Mouse (Mus musculus) E14TG2a.4 (cell line): ENCODE results near the gene Trim37.

Source experiments
- H3K27me3 ChIP-seq: 2 replicates; pipeline ENCODE4 v1.6.1; 2014; ENCODE audit warnings: low read length, control low read depth; ENCODE audit not compliant: insufficient read depth
- H3K36me3 ChIP-seq: 2 replicates; pipeline ENCODE4 v1.6.1; 2014; ENCODE audit warnings: low read length, control low read depth; ENCODE audit not compliant: insufficient read depth
- H3K4me1 ChIP-seq: replicated peaks from 2 replicates; pipeline ENCODE4 v1.6.1; 2014; ENCODE audit warnings: low read depth, low read length, control low read depth
- H3K4me3 ChIP-seq: replicated peaks from 2 replicates; pipeline ENCODE4 v1.5.1; 2014; ENCODE audit warnings: mild to moderate bottlenecking, low read length
- H3K9me3 ChIP-seq: 2 replicates; pipeline ENCODE4 v1.6.1; 2014; ENCODE audit warnings: low read length, control low read depth
- CTCF ChIP-seq: conservative IDR thresholded peaks from 2 replicates; pipeline ENCODE4 v1.5.1; 2014; ENCODE audit warnings: low read length
- NANOG ChIP-seq: IDR thresholded peaks from 2 replicates; pipeline ENCODE4 v1.6.1; 2014; ENCODE audit warnings: borderline replicate concordance, low read length, mixed read lengths
- POU5F1 ChIP-seq: IDR thresholded peaks from 2 replicates; pipeline ENCODE4 v1.6.1; 2014; ENCODE audit warnings: low read length, borderline replicate concordance

Trim37 gene

GRCm38 (mm10) chr11:87126824-87127816 is at the start of gene Trim37:
Gene Trim37, plus strand, starts transcription at chr11:87127077.
- Histone ChIP-seq H3K4me1 (peaks cover 29% of the 10 kb centered on the region), H3K36me3 (peaks cover 53% of the 10 kb centered on the region), H3K9me3 (no peaks in the 10 kb centered on the region), H3K4me3 (peak within 1 kb of the TSS; percentile 98), H3K27me3 (no peaks in the 10 kb centered on the region)
- TF ChIP-seq NANOG (no peak), CTCF (no peak), POU5F1 (no peak)

DNA sequence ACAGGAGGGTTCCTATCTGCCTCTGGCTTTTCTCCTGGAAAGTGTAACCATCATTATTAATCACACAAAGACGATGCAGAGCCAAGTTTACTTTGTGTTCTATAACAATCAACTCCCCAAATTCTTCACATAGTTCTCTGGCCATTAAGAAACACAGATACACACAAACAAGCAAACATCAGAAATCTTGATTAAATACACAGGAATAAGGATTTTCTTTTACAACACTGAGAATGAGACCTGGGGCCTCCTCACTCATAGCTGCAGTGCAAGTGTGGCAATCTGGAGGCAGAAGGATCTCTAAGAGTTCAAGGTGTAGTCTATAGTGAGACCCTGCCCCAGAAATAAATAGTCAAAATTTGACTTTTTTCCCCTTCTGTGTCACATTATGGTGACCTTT is 43.2 kb upstream of the Trim37 start:
- no peaks in the 10 kb centered on the region for H3K9me3 ChIP-seq
- H3K27me3 ChIP-seq = no peaks in the 10 kb centered on the region
- H3K36me3 ChIP-seq = peaks cover 71% of the 10 kb centered on the region
- H3K4me3 ChIP-seq = no peak overlapping the region
- H3K4me1 ChIP-seq = peaks cover 40% of the 10 kb centered on the region
- no peak for TF ChIP-seq NANOG
- TF ChIP-seq CTCF = no peak
- TF ChIP-seq POU5F1 = no peak

DNA sequence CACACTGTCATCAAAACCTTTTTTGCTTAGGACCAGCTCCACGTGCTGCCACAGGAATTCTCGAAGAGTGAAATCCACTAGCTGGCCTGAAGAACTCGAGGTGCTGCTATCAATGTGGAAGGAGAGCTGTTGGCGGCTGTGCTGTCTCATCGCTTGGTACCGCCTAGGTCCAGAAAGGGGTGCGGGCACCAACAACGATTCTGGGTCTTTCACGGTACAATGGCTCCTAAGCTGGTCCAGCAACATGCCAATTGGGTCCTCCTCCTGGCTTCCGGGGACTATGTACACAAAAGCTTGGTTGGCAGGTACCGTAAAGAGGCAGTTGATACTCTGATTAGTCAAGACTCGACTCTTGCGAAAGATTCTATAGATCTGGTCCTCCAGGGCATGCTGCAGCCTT is 41.4 kb upstream of the Trim37 start:
- no peaks in the 10 kb centered on the region for H3K27me3 ChIP-seq
- TF ChIP-seq NANOG (no peak), CTCF (no peak), POU5F1 (no peak)
- H3K9me3 ChIP-seq = no peaks in the 10 kb centered on the region
- peaks cover 63% of the 10 kb centered on the region for H3K36me3 ChIP-seq
- peak overlapping the region; percentile 100 for H3K4me3 ChIP-seq
- H3K4me1 ChIP-seq = peaks cover 36% of the 10 kb centered on the region

GRCm38 (mm10) chr11:87086290-87086984 is 40.4 kb upstream of the Trim37 start, which contains the start of gene Smg8:
Gene Smg8, minus strand, starts transcription at chr11:87086774.
- no peaks in the 10 kb centered on the region for H3K9me3 ChIP-seq
- H3K27me3 ChIP-seq = no peaks in the 10 kb centered on the region
- H3K36me3 ChIP-seq = peaks cover 63% of the 10 kb centered on the region
- TF ChIP-seq CTCF (no peak), POU5F1 (no peak), NANOG (no peak)
- H3K4me1 ChIP-seq = peaks cover 33% of the 10 kb centered on the region
- peak within 1 kb of the TSS; percentile 100 for H3K4me3 ChIP-seq

DNA sequence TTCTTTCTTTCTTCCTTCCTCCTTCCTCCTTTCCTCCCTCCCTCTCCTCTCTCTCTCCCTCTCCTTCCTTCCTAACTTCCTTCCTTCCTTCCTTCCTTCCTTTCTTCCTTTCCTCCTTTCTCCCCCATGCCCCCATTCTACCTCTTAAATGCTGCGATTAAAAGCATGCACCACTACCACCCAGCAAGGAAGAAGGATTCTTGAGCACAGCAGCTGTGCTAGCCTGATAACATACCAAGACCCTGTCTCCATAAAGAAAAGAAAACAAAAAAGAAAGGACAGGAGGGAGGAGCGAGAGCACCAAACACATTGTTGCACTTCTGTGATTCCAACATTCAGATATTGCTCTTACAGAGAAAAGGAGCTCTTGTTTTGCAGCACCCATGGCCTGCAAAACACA is 39.7 kb upstream of the Trim37 start:
- Histone ChIP-seq H3K4me1 (peaks cover 33% of the 10 kb centered on the region), H3K36me3 (peaks cover 63% of the 10 kb centered on the region), H3K27me3 (no peaks in the 10 kb centered on the region), H3K4me3 (peak overlapping the region; percentile 100; the same call in 1 of the 2 replicates), H3K9me3 (no peaks in the 10 kb centered on the region)
- no peak for TF ChIP-seq POU5F1
- TF ChIP-seq CTCF = no peak
- TF ChIP-seq NANOG = no peak

GRCm38 (mm10) chr11:87108409-87108754 is 18.5 kb upstream of the Trim37 start, which contains the start of gene Prr11:
Gene Prr11, minus strand, starts transcription at chr11:87108708.
- peaks cover 54% of the 10 kb centered on the region for H3K36me3 ChIP-seq
- no peaks in the 10 kb centered on the region for H3K27me3 ChIP-seq
- peaks cover 33% of the 10 kb centered on the region for H3K4me1 ChIP-seq
- H3K9me3 ChIP-seq = no peaks in the 10 kb centered on the region
- peak within 1 kb of the TSS; percentile 97 for H3K4me3 ChIP-seq
- TF ChIP-seq CTCF (no peak), NANOG (no peak), POU5F1 (no peak)

- no peaks in the 10 kb centered on the region for H3K9me3 ChIP-seq
These were observed 17.9 kb upstream of the Trim37 start, which contains the start of gene Ska2 for GRCm38 (mm10) chr11:87108755-87109518. Gene Ska2, plus strand, starts transcription at chr11:87109234.

More at GRCm38 (mm10) chr11:87108755-87109518, 17.9 kb upstream of the Trim37 start, which contains the start of gene Ska2:
- Histone ChIP-seq H3K4me3 (peak within 1 kb of the TSS; percentile 97), H3K4me1 (peaks cover 33% of the 10 kb centered on the region), H3K27me3 (no peaks in the 10 kb centered on the region), H3K36me3 (peaks cover 54% of the 10 kb centered on the region)
- TF ChIP-seq CTCF = no peak
- no peak for TF ChIP-seq NANOG
- TF ChIP-seq POU5F1 = no peak
